Mouse (Mus musculus): ENCODE data around the gene Tppp3.
A peak's percentile ranks its signal among the peaks of the same experiment; 100 is the strongest.

The Tppp3 gene

GRCm38 (mm10) chr8:105468002-105468720, 3.2 kb downstream of the Tppp3 start:
- DNase-seq (ENCODE audit: extremely low spot score, low spot score) = no peak

GRCm38 (mm10) chr8:105467396-105467985, 3.8 kb downstream of the Tppp3 start:
- DNase-seq (ENCODE audit: extremely low spot score, low spot score) = no peak

- DNase-seq (ENCODE audit: extremely low spot score, low spot score) = no peak
These were observed 4.5 kb downstream of the Tppp3 start for GRCm38 (mm10) chr8:105466700-105467291.

DNA sequence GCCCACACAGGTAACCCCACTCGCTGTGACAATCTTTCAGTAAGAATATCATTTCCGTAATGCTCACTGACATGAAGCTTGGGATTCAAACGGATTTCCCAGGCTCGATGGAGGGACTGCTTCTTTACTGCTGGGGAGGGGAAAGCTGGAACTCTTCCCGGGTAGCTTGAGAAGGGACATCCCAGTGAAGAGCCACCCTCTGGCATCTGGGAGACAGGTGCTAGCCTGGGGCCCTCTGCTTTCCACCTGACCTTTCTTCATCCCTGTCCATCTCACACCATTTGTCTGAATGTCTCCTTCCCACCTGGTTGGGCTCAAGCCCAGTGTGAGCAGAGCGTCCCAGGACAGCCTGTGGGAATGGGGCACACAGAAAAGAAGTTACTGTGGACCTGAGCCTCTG, 5.1 kb downstream of the Tppp3 start:
- DNase-seq (ENCODE audit: extremely low spot score, low spot score) = no peak

DNA sequence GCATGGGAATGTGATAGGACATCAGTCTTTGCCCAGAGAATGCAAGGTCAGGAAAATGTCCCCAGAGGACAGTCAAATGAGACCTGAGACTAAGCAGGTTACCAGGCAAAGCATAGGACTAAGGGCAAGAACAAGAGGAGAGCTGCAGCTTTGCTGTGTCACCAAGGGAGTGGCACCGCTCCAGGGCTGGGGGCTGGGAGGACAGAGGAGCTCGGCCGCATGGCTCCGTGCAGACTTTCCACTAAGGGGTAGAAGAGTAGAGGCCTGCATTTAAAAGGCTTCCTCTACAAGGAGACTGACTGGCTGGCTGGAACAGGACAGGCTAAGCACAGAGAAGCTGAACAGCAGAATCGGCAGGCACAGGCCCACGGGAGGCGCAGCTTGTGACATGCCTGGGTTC, 6.7 kb downstream of the Tppp3 start:
- DNase-seq (ENCODE audit: extremely low spot score, low spot score) = no peak

GRCm38 (mm10) chr8:105461085-105461803, 10.1 kb downstream of the Tppp3 start:
- DNase-seq (ENCODE audit: extremely low spot score, low spot score) = no peak

DNA sequence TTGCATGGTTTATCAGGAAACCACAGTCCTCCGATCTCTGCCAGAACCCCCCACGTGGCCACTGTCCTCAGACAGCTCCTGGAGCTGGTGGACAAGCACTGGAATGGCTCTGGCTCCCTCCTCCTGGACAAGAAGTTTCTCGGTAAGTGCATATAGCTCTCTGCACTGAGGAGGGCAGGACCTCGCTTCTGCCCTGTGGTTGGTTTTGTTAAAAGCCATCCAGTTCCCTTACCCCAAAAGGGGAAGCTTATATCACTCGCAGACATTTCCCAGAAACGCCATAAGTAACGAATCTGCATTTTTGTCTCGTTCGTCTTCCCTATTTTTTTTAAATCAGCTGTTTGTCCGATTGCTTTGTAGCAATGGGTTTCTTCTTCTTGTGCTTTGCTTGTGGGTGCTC, 16.1 kb downstream of the Tppp3 start:
- DNase-seq (ENCODE audit: extremely low spot score, low spot score) = no peak

- DNase-seq (ENCODE audit: extremely low spot score, low spot score) = no peak
These were observed 17.2 kb downstream of the Tppp3 start for GRCm38 (mm10) chr8:105454088-105454487.

DNA sequence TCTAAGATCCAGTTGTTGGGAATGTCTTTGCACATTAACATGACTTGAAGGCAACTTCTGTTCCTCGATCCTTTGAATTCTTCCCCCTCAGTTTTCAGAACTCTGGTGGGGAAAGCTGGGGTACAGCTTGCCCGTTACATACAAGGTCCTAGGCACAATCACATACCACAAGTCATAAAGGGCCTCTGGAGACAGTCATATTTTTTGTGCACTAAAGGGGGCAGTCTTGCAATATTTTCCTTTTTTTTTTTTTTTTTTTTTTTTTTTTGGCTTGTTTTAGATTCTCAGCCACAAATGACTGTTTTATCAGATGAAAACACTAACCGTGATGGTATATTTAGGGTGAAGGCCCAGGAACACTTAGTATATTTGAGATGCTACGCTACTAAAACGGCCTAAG, 18.0 kb downstream of the Tppp3 start:
- no peak for DNase-seq (ENCODE audit: extremely low spot score, low spot score)

DNA sequence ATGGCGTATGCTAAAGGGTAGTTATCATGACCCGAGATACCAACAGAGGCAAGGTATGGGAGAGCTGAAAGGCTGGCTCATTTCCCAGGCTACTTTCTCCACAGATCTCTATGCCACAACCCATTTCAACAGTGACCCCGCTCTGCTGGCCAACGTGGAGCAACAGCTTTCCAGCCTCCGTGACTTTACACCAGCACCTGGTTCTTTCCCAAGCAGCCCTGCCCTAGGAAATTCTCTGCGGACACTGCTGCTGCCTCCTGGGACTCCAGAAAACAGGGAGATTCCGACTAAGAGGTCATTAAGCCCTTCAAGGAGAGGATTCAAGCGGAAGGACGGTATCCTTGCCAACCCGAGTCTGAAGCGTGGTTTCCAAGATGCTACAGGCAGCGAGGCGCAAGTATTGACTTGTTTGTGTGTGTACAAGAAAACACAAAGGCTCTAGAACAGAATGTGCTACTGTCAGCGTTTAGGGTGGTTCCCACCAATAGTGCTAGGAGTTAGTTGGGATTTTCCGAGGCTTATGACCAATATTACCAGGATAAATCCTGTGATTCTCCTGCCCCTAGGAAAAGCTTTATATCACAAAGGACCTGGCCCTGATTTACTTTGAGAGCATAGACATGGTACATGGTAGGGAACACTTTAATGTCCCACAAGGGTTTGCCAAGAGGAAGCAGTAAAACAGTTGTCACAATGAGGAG, 19.3 kb downstream of the Tppp3 start:
- DNase-seq (ENCODE audit: extremely low spot score, low spot score) = no peak

DNA sequence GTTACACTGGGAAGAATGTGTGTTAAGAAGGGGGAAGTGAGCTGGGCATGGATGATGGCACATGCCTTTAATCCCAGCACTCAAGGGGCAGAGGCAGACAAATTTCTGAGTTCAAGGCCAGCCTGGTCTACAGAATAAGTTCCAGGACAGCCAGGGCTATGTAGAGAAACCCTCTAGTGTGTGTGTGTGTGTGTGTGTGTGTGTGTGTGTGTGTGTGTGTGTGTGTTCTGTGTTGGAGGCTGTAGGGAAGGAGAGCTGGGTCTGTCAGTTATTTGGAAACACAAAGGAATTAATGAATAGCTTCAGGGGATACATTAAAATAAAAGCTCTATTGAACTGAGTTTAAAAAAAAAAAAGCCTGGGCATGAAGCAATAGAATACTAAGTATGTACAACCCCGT, 20.3 kb downstream of the Tppp3 start:
- no peak for DNase-seq (ENCODE audit: extremely low spot score, low spot score)

- DNase-seq (ENCODE audit: extremely low spot score, low spot score) = no peak
These were observed 22.7 kb downstream of the Tppp3 start for GRCm38 (mm10) chr8:105448596-105448995.

DNA sequence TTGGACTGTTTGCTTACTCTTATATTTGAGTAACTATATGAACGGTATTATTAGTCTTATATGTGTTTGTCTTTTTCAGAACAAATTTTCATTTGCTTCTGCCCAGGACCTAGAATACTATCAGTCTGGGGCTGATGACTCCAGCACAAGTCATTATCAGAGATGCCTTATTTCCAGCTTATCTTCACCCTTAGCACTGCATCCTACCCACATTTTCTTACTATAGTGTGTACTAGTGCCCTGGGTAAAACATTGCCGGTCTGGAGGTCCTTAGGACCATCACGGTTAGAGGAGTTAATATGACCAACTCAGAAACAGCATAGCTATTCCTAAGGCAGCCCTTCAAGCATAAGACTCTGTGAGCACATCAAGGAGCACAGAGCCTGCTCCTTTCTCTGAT, 23.1 kb downstream of the Tppp3 start:
- no peak for DNase-seq (ENCODE audit: extremely low spot score, low spot score)

GRCm38 (mm10) chr8:105446127-105446552, 25.2 kb downstream of the Tppp3 start:
- DNase-seq (ENCODE audit: extremely low spot score, low spot score) = peak; percentile 55

GRCm38 (mm10) chr8:105445296-105446126, 25.8 kb downstream of the Tppp3 start:
- peak; percentile 47 for DNase-seq (ENCODE audit: extremely low spot score, low spot score)

GRCm38 (mm10) chr8:105442661-105443060, 28.7 kb downstream of the Tppp3 start:
- DNase-seq (ENCODE audit: extremely low spot score, low spot score) = no peak

- peak; percentile 83 for DNase-seq (ENCODE audit: extremely low spot score, low spot score)
These were observed 29.9 kb downstream of the Tppp3 start for GRCm38 (mm10) chr8:105441433-105441832.

DNA sequence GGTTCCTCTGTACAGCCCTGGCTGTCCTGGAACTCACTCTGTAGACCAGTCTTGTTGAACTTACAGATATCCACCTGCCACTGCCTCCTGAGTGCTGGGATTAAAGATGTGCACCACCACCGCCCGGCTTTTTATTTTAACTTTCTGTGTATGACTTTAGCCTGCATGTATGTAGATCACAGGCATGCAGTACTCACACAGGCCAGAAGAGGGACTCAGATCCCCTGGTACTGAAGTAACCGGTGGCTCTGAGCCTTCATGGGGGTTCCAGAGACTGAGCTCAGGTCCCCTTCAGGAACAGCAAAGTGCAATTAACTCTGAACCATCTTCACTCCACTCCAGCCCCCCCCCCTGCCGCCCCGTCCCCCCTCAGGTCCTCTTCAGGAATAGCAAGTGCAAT, 32.5 kb downstream of the Tppp3 start:
- DNase-seq (ENCODE audit: extremely low spot score, low spot score) = peak; percentile 45

GRCm38 (mm10) chr8:105437078-105437748, 34.1 kb downstream of the Tppp3 start:
- DNase-seq (ENCODE audit: extremely low spot score, low spot score) = no peak

- DNase-seq (ENCODE audit: extremely low spot score, low spot score) = no peak
These were observed 35.1 kb downstream of the Tppp3 start for GRCm38 (mm10) chr8:105436218-105436617.
